Mouse (Mus musculus) E14TG2a.4 (cell line): ENCODE data around the gene Gm49630.
"Not testable (repeated sequence)": the region's sequence is repeated elsewhere in the genome, so short reads cannot be mapped to it uniquely, and the experiment has no call there.

Experiments
- CTCF ChIP-seq: conservative IDR thresholded peaks from 2 replicates; pipeline ENCODE4 v1.5.1; 2014; ENCODE audit warnings: low read length
- POU5F1 ChIP-seq: IDR thresholded peaks from 2 replicates; pipeline ENCODE4 v1.6.1; 2014; ENCODE audit warnings: low read length, borderline replicate concordance

GRCm38 (mm10) chr17:7326415-7326814 lies 45.4 kb downstream of the Gm49630 start:
- TF ChIP-seq POU5F1, CTCF: not testable (repeated sequence)
